Mouse (Mus musculus) hindbrain, embryonic 14.5 days (tissue): Measurements from ENCODE around the gene Prkar1a. TPM values are rescaled to one million over a fixed set of nuclear protein-coding genes. Genes with fewer than 3 reads are reported as not detected.
A peak's percentile ranks its signal among the peaks of the same experiment; 100 is the strongest.

ENCODE experiments used
- ATAC-seq: fragments of 200-750 bp; cut with Nextera tagmentation; 2 replicates; pipeline ENCODE4 v1.8.0; 2017; ENCODE audit warnings: moderate number of reproducible peaks, mild to moderate bottlenecking, moderate TSS enrichment, moderate library complexity; ENCODE audit not compliant: low FRiP score
- DNase-seq: peaks from one replicate; pipeline ENCODE4 v3.0.0-alpha.2; 2015; ENCODE audit warnings: low spot score
- H3K27ac ChIP-seq: fragments of 300-500 bp; sonication (generic); 2 replicates; pipeline ENCODE4 v1.5.1; 2014; ENCODE audit warnings: mild to moderate bottlenecking, moderate library complexity
- H3K27me3 ChIP-seq: fragments of 300-500 bp; sonication (generic); 2 replicates; pipeline ENCODE4 v1.6.1; 2014; ENCODE audit warnings: mild to moderate bottlenecking, low read length, mixed read lengths; ENCODE audit not compliant: control insufficient read depth, insufficient read depth
- H3K36me3 ChIP-seq: fragments of 300-500 bp; sonication (generic); replicated peaks from 2 replicates; pipeline ENCODE4 v1.6.1; 2014; ENCODE audit not compliant: control insufficient read depth, insufficient read depth
- H3K4me1 ChIP-seq: fragments of 300-500 bp; sonication (generic); replicated peaks from 2 replicates; pipeline ENCODE4 v1.6.1; 2014; ENCODE audit warnings: antibody characterized with exemption, low read length, mixed read lengths; ENCODE audit not compliant: control insufficient read depth, insufficient read depth
- H3K4me2 ChIP-seq: fragments of 300-500 bp; sonication (generic); replicated peaks from 2 replicates; pipeline ENCODE4 v1.6.1; 2014; ENCODE audit warnings: mild to moderate bottlenecking, moderate library complexity
- H3K4me3 ChIP-seq: fragments of 300-500 bp; sonication (generic); replicated peaks from 2 replicates; pipeline ENCODE4 v1.5.1; 2014; ENCODE audit warnings: mild to moderate bottlenecking, low read length
- H3K9ac ChIP-seq: fragments of 300-500 bp; sonication (generic); 2 replicates; pipeline ENCODE4 v1.6.1; 2014
- H3K9me3 ChIP-seq: fragments of 300-500 bp; sonication (generic); 2 replicates; pipeline ENCODE4 v1.6.1; 2016; ENCODE audit warnings: low read length; ENCODE audit not compliant: control insufficient read depth
- WGBS: fragments of 180-500 bp; shearing (Covaris S2); extraction: QIAGEN DNeasy Blood & Tissue Kit; methylation state at CpG from one replicate; pipeline ENCODE4 v1.1.7; 2014; 5-methylcytosine and 5-hydroxymethylcytosine counted together
- polyA plus RNA-seq: library from polyadenylated mRNA; unstranded; fragments of >200 nt; fragmentation: Nextera tagmentation; extraction: Ambion mirVana; gene quantifications from 2 replicates; pipeline ENCODE4 v1.2.1, GENCODE M21; 2014

The Prkar1a gene
- polyA plus RNA-seq, 1 experiment from 2014 or later = 515 TPM

DNA sequence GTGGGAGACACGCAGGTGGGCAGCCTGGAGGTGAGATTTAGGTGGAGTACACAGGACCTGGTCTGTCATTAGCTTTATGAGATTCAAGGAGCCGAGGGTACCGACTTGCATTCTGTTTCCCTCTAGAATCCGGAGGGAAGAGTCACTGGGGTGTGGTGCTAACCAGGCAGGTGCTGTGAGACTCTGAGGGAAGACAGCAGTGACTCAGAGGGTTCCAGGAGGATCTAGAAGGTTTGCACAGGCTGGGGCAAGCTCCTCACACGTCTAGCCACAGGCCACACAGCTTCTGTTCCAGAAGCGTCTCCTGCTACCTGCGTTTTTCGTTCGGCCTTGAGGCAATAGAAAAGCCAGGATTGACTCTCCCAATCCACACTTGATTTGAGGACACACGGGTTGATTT lies 49.5 kb downstream of the Prkar1a start:
- H3K4me3 ChIP-seq = no peak overlapping the region
- no peaks in the 10 kb centered on the region for H3K27me3 ChIP-seq
- peaks cover 4% of the 10 kb centered on the region; the same call in 1 of the 2 replicates for H3K4me1 ChIP-seq
- H3K9me3 ChIP-seq = no peaks in the 10 kb centered on the region
- no peak overlapping the region for H3K27ac ChIP-seq
- no peak overlapping the region for H3K9ac ChIP-seq
- DNase-seq (no peak), ATAC-seq (no peak)
- WGBS = 90% methylated on average over 10 of the region's 10 CpGs
- H3K36me3 ChIP-seq = no peaks in the 10 kb centered on the region
- no peak overlapping the region for H3K4me2 ChIP-seq

GRCm38 (mm10) chr11:109699784-109700183 lies 50.6 kb downstream of the Prkar1a start:
- Histone ChIP-seq H3K36me3 (no peaks in the 10 kb centered on the region), H3K9me3 (no peaks in the 10 kb centered on the region), H3K4me2 (no peak overlapping the region), H3K4me3 (no peak overlapping the region), H3K9ac (no peak overlapping the region), H3K4me1 (peaks cover 4% of the 10 kb centered on the region), H3K27ac (no peak overlapping the region), H3K27me3 (no peaks in the 10 kb centered on the region)
- WGBS = 64% methylated on average over 2 of the region's 2 CpGs
- DNase-seq (no peak), ATAC-seq (no peak)

DNA sequence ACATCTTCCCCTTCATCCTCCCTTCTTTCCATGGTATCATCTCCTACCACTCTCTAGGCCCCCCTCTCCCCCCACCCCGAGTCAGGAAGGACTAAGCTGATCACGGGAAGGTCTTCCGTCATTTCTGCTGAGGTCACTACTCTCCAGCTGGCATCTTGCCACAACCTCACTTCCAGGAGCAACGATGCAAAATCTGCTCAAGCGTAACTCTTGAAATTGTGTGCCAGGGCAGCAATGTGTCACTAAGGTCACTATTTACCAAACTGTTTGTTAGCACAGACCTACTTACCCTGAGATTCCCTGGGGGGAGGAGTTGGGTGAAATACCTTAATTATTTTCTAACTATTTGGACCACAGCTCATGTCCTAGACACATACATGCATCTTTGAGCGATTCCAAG lies 51.6 kb downstream of the Prkar1a start:
- Histone ChIP-seq H3K4me2 (no peak overlapping the region), H3K4me1 (peaks cover 9% of the 10 kb centered on the region), H3K9me3 (no peaks in the 10 kb centered on the region), H3K4me3 (no peak overlapping the region), H3K27me3 (no peaks in the 10 kb centered on the region), H3K27ac (no peak overlapping the region), H3K9ac (no peak overlapping the region), H3K36me3 (no peaks in the 10 kb centered on the region)
- no peak for DNase-seq
- no peak for ATAC-seq
- WGBS = 65% methylated on average over 6 of the region's 6 CpGs

- DNase-seq (no peak), ATAC-seq (no peak)
- 41% methylated on average over 10 of the region's 10 CpGs for WGBS
- H3K27ac ChIP-seq = no peak overlapping the region
- no peak overlapping the region for H3K9ac ChIP-seq
- H3K9me3 ChIP-seq = no peaks in the 10 kb centered on the region
- no peaks in the 10 kb centered on the region for H3K27me3 ChIP-seq
- peaks cover 9% of the 10 kb centered on the region for H3K4me1 ChIP-seq
- no peaks in the 10 kb centered on the region for H3K36me3 ChIP-seq
- H3K4me3 ChIP-seq = no peak overlapping the region
- H3K4me2 ChIP-seq = no peak overlapping the region
Observed at GRCm38 (mm10) chr11:109702031-109702815, 53.0 kb downstream of the Prkar1a start.

DNA sequence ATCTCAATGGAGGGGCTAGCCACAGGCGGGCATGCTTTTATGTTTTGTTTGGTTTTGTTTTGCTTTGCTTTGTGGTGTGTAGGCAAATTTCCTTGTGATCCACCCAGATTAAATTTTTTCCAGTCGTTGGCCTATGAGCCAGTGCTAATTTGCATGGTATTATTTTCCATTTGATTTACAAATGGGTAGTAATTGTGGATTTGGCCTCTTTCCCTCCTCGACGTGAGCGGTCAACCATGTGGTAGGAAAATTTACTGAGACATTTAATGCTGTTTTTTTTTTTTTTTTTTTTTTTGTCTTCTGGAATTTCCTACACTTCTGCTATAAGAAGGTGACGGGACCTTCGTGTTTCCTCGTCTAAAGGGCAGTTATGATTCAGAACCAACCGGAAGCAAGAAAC lies 54.6 kb downstream of the Prkar1a start:
- H3K9me3 ChIP-seq = no peaks in the 10 kb centered on the region
- H3K4me1 ChIP-seq = peaks cover 9% of the 10 kb centered on the region
- 74% methylated on average over 9 of the region's 9 CpGs for WGBS
- no peak overlapping the region for H3K27ac ChIP-seq
- ATAC-seq = no peak
- DNase-seq = no peak
- no peak overlapping the region for H3K9ac ChIP-seq
- H3K4me3 ChIP-seq = no peak overlapping the region
- H3K27me3 ChIP-seq = no peaks in the 10 kb centered on the region
- no peak overlapping the region for H3K4me2 ChIP-seq
- H3K36me3 ChIP-seq = no peaks in the 10 kb centered on the region

DNA sequence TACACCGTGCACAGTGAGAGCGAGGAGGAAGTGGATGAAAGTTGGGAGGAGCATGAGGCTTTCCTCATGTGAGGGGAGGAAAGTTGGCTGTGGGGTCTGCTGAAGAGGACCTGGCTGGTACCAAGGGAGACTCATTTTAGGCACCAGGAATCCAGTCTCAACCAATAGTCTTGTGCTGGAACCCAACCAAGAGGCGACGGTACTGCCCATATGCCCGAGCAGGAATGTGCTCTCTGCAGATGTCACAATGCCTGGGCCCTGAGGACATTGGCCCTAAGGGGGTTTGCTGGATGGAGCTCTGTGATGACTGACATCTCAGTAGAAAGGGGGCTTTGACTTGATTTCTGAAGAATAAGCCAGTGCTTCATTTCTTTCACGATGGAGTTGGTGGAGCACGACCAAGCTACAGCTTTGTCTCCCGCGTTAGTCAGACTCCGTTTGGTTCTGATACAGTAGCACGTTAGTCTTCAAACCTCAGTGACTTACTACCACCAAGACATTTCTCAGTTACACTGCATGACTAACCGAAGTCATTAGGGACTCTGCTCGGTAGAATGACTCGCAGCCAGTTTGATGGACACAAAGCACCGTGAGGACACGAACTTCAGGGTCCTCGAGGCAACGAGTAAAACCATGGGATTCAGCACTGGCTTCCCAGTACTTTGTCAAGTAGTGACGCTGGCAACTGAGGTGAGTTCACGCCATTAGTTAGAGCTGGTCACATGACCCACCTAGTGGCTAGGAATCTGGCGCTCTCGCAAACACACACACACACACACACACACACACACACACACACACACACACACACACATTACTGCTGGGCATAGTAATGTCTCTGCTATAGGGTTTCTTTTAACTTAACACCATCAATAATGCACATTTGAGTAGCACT lies 55.4 kb downstream of the Prkar1a start:
- no peaks in the 10 kb centered on the region for H3K27me3 ChIP-seq
- no peaks in the 10 kb centered on the region for H3K9me3 ChIP-seq
- no peak overlapping the region for H3K4me3 ChIP-seq
- H3K36me3 ChIP-seq = no peaks in the 10 kb centered on the region
- no peak overlapping the region for H3K9ac ChIP-seq
- no peak overlapping the region for H3K4me2 ChIP-seq
- DNase-seq (no peak), ATAC-seq (no peak)
- peaks cover 9% of the 10 kb centered on the region for H3K4me1 ChIP-seq
- H3K27ac ChIP-seq = peak overlapping the region; percentile 14; the same call in 1 of the 2 replicates
- 75% methylated on average over 22 of the region's 22 CpGs for WGBS

DNA sequence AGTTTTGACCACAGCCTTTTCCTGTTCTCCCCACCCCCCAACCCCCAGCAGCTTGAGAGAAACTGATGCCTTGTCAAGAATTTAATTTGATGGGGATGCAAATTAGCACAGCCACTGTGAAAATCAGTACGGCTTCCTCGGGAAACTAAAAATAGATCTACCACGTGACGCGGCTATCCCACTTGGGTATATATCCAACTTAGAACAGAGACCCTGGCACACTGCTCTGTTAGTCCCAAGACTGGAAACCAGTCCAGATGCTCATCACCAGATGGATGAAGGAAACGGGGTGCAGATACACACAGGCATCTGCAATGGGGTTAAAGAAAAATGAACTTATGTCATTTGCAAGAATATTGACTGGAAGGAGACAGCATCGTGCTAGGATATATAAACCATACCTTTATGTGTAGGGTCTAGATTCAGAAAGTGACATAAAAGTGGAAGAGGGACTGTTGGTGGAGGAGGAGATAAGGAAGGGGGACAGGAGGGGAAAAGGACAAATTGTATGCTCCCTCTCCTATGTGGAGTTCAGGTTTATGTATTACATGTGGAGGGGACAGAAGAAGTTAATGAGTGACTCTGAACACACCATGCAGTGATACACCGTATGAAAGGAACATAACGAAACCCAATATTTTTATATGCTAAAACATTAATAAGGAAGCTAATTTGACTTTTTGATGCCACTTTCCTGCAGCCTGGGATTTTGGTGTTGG lies 56.3 kb downstream of the Prkar1a start:
- Histone ChIP-seq H3K27ac (peak overlapping the region; percentile 14; the same call in 1 of the 2 replicates), H3K27me3 (no peaks in the 10 kb centered on the region), H3K36me3 (no peaks in the 10 kb centered on the region), H3K4me2 (no peak overlapping the region), H3K4me1 (peaks cover 9% of the 10 kb centered on the region), H3K4me3 (no peak overlapping the region), H3K9ac (no peak overlapping the region), H3K9me3 (no peaks in the 10 kb centered on the region)
- WGBS = 65% methylated on average over 9 of the region's 9 CpGs
- ATAC-seq = no peak; the same call in 1 of the 2 replicates
- no peak for DNase-seq

DNA sequence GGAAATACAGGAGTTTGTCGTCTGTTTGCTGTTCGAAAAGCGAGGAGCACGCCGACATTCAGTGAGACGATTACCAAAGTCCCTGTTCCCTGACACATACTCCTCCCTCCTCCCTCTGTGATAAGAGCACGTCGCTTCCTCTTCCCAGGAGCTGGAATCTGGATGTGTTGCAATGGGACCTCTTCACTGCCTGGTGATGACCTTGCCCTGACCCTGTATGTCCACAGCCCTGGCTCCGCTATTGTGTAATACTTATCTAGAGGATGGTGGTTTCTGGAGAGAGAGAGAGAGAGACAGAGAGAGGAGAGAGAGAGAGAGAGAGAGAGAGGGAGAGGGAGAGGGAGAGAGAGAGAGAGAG lies 56.8 kb downstream of the Prkar1a start:
- Histone ChIP-seq H3K4me3 (no peak overlapping the region), H3K9ac (no peak overlapping the region), H3K27ac (no peak overlapping the region), H3K36me3 (no peaks in the 10 kb centered on the region), H3K27me3 (no peaks in the 10 kb centered on the region), H3K4me1 (peaks cover 9% of the 10 kb centered on the region), H3K9me3 (no peaks in the 10 kb centered on the region), H3K4me2 (no peak overlapping the region)
- no peak for ATAC-seq
- no peak for DNase-seq
- 79% methylated on average over 9 of the region's 9 CpGs for WGBS

DNA sequence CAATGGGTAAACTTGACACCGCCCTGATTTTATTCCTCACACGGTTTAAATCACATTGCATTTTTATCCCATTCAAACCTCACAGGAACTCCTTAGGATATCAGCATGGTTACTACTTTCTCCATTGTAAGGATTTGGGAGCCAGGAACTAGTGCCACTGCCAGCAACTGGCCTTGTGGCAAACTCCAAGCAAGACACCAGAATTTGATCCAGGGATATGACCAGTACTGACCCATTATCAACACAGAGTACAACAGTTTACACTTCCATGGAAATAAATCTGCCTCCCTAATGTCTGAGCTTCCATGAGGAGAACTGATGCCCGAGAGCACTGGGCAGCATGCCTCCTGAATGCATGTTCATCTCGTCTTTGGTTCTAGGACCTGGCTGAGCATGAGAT lies 57.4 kb downstream of the Prkar1a start:
- DNase-seq (no peak), ATAC-seq (no peak)
- Histone ChIP-seq H3K4me3 (no peak overlapping the region), H3K27ac (no peak overlapping the region), H3K4me1 (peaks cover 9% of the 10 kb centered on the region), H3K36me3 (no peaks in the 10 kb centered on the region), H3K4me2 (no peak overlapping the region), H3K9me3 (no peaks in the 10 kb centered on the region), H3K9ac (no peak overlapping the region), H3K27me3 (no peaks in the 10 kb centered on the region)
- WGBS = 88% methylated on average over 4 of the region's 4 CpGs
